Mouse (Mus musculus): Measurements from ENCODE around the gene Eif2b2.
A peak's percentile ranks its signal among the peaks of the same experiment; 100 is the strongest.

Gene Eif2b2

GRCm38 (mm10) chr12:85193923-85194622 is 25.2 kb upstream of the Eif2b2 start:
- DNase-seq (ENCODE audit: low read depth, low spot score), result no peak

- no peak for DNase-seq (ENCODE audit: low read depth, low spot score)
Measured at GRCm38 (mm10) chr12:85194623-85195018, 24.7 kb upstream of the Eif2b2 start.

DNA sequence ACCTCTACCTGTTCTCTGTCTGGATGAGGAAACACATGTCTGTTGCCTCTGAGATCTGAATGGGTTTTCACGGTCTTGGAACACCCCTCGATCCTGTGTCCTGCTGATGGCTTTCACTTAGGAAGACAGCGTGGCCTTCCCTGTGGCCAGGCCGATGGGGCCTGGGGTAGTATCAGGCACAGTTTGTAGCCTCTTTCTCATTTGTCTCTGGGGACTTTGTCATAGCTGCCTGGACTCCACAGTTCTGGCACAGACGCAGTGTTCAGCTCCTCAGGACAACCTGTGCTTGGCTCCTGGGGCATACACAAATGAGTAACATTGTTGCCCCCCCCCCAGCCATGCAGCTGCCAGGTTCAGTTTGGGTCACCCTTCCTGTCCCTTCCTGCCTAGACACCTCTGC is 24.2 kb upstream of the Eif2b2 start:
- no peak for DNase-seq (ENCODE audit: low read depth, low spot score)

GRCm38 (mm10) chr12:85196191-85196590 is 23.1 kb upstream of the Eif2b2 start:
- no peak for DNase-seq (ENCODE audit: low read depth, low spot score)

DNA sequence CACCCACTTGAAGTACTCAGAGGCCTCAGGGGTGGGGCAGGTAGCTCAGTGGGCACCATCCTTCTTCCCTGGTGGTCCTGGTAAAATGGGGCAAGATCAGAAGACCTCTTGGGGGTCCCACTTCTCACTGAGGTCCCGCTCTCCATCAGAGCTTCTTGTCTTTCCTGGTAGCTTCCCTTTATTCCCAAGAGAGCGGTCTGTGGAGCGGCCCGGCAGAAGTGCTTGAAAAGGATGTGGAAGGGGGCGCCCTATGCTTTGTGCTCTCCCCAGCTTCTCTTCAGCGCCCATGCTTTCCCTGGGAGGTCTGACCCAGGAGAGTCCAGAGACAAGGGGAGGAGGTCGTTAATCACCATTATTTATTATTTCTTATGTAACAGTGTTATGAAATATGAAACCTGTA is 21.9 kb upstream of the Eif2b2 start:
- no peak for DNase-seq (ENCODE audit: low read depth, low spot score)

GRCm38 (mm10) chr12:85197936-85198335 is 21.3 kb upstream of the Eif2b2 start:
- no peak for DNase-seq (ENCODE audit: low read depth, low spot score)

DNA sequence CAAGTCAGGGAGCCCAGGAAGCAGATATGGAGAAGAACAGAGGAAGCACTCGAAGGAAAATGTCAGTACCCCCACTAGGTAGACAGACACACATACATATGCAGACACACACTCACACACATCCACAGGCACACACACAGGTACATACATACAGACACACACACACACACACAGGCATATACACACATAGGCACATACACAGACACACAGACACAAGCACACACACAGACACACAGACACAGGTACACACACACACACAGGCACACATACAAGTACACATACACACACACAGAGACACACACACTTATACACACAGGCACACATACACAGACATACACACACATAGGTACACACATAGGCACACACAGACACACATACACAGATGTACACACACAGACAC is 19.3 kb upstream of the Eif2b2 start:
- DNase-seq (ENCODE audit: low read depth, low spot score), result no peak

DNA sequence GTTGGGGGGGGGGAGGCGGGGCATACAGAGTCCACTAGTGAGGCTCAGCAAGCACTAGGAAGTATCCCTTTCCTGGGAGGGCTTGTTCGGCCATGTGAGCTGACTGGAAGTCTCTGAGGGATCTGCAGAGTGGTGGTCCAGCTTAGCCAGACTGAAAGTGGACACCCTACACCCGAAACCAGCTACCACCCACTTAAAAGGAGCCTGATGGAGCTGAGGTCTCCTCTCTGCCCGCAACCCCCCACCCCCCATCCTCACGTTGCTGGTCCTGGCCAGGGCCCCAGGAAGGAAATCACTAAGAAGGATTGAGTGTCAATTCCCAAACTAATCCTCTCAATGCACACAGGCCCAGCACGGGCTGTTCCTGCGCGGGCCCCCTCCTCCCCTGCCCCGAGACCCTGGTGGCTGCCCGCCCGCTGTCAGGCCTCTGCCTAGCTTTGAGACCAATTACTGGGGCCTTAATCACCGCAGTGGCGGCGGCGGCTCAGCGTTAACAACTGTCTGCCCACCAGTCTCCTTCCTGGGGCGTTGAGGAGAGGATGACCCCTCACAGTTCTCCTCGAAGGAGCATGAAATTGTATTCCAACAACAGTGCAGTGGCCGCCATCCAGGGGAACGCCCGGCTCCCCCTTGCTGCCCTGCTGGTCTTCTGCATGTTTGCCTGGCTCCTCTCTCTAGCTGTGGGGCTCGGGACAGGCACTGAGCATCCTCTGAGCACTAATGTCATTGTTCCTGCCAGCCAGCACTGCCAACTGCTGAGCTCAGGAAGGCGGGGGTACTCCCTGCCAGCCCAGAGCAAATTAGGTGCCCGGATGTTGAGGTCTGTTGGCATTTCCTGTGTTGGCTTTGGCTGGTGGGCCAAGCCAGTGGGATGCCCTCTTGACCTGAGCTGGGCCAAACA is 18.1 kb upstream of the Eif2b2 start:
- DNase-seq (ENCODE audit: low read depth, low spot score), result no peak

GRCm38 (mm10) chr12:85201830-85202147 is 17.5 kb upstream of the Eif2b2 start:
- no peak for DNase-seq (ENCODE audit: low read depth, low spot score)

GRCm38 (mm10) chr12:85202191-85202590 is 17.1 kb upstream of the Eif2b2 start:
- no peak for DNase-seq (ENCODE audit: low read depth, low spot score)

- no peak for DNase-seq (ENCODE audit: low read depth, low spot score)
Measured at GRCm38 (mm10) chr12:85203699-85204098, 15.6 kb upstream of the Eif2b2 start.

DNA sequence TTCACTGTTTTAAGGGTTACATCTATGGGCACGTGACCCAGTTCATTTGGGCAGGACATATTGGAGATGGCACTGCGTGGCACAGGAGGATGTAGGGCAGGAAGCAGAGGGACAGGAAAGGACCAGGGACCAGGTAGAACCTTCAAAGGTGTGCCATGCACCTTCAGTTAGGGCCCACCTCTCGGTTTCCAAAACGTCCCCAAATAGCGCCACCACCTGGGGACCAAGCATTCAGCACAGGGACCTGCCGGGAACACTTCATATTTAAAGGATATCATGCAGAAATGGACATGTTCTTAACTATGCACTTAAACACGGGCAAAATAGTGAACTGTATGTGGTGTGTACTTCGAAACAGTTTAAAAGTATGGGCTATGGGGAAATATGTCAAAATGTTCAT is 15.2 kb upstream of the Eif2b2 start:
- no peak for DNase-seq (ENCODE audit: low read depth, low spot score)

DNA sequence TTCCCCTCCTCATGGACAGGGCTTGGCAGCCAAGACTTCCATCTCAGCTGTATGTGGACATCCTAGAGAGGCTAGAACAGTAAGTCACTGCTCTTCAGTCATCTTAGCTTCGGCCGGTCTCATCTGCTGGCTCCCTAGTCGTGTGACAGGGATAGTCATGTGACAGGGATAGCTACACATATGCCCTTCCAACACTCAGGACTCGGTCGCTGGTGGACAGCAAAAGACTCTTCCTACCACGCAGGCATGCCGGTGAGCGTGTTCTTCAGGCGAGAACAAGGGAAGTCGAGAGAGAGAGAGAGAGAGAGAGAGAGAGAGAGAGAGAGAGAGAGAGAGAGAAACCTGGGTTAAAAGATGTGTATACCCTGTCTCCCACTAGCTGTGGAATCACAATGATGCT is 13.9 kb upstream of the Eif2b2 start:
- no peak for DNase-seq (ENCODE audit: low read depth, low spot score)

DNA sequence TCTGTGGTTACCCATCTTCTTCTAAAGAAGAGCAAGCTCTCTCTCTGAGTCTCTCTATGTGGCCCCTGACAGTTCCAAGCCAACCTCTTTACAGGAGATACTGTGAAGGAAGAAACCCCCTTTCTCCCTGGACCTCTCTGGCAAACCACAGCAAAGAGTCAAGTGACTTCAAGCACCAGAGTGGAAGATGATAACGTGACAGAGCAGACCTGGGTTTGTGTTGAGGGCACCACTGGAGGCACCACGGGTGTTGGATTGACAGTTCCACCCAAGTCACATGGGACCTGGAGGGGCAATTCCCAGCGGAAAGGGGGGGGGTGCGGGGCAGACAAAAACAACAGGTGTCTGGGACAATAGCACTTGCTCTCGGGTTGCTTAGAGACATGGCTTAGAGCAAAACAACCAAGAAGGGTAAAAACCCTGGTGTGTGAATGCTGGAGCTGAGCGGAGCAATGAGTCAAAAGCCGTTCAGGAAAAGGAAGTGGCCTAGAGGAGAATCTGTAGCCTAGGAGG is 10.5 kb upstream of the Eif2b2 start:
- no peak for DNase-seq (ENCODE audit: low read depth, low spot score)

DNA sequence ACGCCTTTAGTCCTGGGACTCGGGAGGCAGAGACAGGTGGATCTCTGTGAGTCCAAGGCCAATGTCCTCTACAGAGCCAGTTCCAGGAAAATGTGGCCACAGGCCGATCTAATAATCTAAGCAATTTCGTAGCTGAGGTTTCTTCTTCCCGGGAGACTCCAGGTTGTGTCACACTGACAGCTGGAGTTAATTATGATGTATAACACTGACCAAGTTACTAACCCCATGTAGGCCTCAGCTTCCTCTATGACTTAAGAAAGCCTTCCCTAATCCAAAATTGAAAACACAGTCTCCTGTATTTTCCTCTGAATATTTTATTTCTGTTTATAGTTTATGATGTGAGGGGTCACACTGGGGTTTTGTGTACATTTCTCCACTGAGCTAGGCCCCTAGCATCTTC is 4.2 kb upstream of the Eif2b2 start:
- DNase-seq (ENCODE audit: low read depth, low spot score), result no peak

DNA sequence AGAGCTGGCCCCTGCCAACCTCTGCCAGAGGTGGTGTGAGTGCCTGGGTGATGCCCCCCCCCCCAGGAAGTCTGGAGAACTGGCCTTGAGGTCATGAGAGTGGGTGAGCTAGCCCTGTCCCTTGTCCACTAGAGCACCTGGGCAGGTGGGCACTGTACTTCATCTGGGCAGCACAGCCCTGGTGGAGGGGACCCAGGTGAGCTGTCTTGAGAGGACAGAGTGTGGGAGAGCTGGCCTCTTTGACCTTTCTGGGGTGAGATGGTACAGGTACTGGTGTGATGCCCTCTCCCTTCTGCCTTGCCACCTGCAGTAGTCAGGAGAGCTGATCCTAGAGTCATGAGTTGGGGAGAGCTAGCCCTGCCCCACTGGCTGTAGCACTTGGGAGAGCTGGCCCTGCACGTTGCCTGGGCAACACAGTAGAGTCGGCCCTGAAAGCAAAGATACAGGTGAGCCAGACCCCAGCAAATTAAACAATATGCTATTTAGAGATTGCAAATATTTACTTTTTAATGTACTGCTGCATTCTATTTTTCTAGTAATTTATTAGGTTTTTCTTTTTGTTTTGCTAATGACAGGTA is 1.5 kb upstream of the Eif2b2 start:
- no peak for DNase-seq (ENCODE audit: low read depth, low spot score)

- DNase-seq (ENCODE audit: low read depth, low spot score), result peak; percentile 69
Measured at GRCm38 (mm10) chr12:85219905-85220290, 617 bp downstream of the Eif2b2 start.

- DNase-seq (ENCODE audit: low read depth, low spot score), result no peak
Measured at GRCm38 (mm10) chr12:85227227-85227626, 7.9 kb downstream of the Eif2b2 start.

DNA sequence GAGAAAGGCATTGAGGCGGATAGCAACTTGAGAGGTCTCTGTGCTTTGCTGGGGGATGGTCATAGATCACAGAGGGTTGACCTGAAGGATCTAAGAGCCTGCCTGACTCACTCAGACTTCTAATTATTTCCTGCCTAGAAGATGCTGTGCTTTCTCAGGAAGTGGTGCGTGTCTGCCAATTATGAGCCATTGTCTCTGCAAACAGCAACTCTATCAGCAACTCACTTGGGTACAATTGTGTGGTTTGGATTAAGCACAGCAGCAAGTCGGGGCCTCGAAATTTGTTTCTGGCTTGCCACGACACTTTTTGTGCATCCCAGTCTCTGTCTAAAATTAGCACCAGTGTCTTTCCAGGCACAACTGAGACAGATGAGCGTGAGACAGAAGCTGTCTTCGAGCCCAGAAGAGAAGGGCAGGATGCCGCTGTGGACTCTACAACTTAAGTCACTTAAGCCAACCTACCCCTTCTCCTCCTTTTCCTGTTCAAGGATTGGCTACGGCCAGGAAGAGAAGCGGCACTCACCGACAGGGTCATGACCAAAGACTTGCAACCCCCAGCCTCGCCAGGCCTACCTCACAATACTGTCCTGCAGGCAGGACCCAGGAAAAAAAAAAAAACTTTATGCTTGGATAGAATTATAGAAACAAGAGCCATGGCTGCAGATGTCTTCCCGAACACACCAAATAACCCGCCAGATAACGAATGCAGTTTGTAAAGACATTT is 8.8 kb downstream of the Eif2b2 start:
- no peak for DNase-seq (ENCODE audit: low read depth, low spot score)

GRCm38 (mm10) chr12:85233376-85234358 is 14.4 kb downstream of the Eif2b2 start:
- no peak for DNase-seq (ENCODE audit: low read depth, low spot score)

- DNase-seq (ENCODE audit: low read depth, low spot score), result no peak
Measured at GRCm38 (mm10) chr12:85237553-85237952, 18.3 kb downstream of the Eif2b2 start.
